Mouse (Mus musculus): ENCODE data around the gene Gm20388.
A peak's percentile ranks its signal among the peaks of the same experiment; 100 is the strongest.

Gm20388 gene

DNA sequence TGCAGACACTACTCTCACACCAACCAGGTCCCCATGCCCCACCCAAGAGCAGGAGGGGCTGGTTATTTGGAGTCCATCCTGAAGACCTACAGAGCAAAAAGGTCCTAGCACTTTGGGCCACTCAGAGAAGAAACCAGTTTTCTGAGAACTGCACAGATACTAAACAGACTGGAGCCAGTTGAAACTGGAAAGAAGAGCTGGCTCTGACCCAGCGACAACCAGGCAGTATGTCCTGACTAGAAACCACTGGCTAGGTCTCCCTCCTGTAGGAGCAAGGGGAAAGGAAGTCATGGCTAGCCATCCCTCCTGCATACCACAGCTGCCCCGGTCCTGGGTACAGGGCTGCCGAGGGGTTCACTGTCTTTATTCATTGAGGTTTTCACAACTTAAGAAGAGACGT lies 3855.9 kb downstream of the Gm20388 start:
- DNase-seq (ENCODE audit: low read depth), result peak; percentile 46

DNA sequence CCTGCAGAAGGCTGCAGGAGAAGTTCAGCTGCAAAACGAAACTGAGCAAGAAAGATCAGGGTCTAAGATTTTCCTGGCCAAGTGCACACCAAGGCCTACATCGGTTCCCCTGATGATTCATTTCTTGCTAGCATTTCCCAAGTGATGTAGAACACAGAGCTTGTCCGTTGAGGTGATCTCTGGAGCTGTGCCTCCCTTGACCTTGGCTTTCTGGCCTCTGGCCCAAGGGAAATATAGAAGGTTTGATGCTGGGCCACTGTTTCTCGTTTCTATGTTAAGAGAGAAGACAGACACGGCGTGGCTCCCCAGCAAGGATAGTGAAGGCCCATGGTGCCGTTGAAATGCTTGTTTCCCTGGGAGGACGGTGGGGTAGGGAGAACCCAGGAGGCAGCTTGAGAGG lies 3857.2 kb downstream of the Gm20388 start:
- no peak for DNase-seq (ENCODE audit: low read depth)

- peak; percentile 90 for DNase-seq (ENCODE audit: low read depth)
These were observed 3858.1 kb downstream of the Gm20388 start for GRCm38 (mm10) chr8:123768492-123769356.

DNA sequence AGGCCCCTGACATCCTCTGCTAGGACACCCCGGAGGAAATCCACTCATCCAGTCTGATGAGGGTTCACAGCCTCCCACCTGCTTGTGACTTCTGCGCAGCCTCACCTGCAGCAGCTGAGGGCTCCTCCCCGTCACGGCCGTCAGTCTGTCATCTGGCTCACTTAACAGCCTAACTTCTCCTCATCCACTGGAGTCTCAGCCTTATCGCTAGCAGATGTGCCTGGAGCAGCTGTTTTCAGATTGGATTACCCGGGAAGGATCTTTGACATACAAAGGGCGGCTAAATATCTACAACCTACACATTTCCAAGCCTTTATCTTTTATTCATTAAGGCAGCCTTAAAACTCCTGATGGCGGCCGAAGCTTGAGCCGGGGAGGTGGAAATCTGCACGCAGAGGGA lies 3862.8 kb downstream of the Gm20388 start:
- no peak for DNase-seq (ENCODE audit: low read depth)

DNA sequence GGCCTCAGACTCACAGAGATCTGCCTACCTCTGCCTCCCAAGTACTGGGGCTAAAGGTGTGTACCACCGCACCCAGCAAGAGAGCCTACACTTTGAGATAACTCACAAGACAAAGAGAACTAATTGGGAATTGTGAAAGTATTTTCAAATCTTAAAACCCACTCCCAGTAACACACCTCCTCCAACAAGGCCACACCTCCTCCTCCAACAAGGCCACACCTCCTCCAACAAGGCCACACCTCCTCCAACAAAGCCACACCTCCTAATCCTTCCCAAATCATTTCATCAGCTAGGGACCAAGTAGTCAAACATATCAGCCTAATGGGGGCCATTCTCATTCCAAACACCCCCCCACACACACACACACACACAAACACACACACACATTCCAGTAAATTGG lies 3863.8 kb downstream of the Gm20388 start:
- no peak for DNase-seq (ENCODE audit: low read depth)

GRCm38 (mm10) chr8:123777319-123777718 lies 3866.7 kb downstream of the Gm20388 start:
- peak; percentile 44 for DNase-seq (ENCODE audit: low read depth)

DNA sequence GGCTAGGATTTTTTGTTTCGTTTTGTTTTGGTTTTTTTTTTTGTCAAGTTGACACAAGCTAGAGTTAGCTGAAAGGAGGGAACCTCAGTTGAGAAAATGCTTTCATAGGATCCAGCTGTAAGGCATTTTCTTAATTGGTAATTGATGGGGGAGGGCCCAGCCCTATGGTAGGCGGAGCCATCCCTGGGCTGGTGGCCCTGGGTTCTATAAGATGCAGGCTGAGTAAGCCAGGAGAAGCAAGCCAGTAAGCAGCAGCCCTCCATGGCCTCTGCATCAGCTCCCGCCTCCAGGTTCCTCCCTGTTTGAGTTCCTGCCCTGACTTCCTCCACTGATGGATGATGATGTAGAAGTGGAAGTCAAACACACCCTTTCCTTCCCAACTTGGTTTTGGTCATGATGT lies 3869.8 kb downstream of the Gm20388 start:
- DNase-seq (ENCODE audit: low read depth), result no peak

- no peak for DNase-seq (ENCODE audit: low read depth)
These were observed 3870.6 kb downstream of the Gm20388 start for GRCm38 (mm10) chr8:123781256-123781655.

GRCm38 (mm10) chr8:123783525-123784249 lies 3873.0 kb downstream of the Gm20388 start:
- peak; percentile 94 for DNase-seq (ENCODE audit: low read depth)

- no peak for DNase-seq (ENCODE audit: low read depth)
These were observed 3875.5 kb downstream of the Gm20388 start for GRCm38 (mm10) chr8:123786166-123786565.

GRCm38 (mm10) chr8:123786644-123787043 lies 3876.0 kb downstream of the Gm20388 start:
- no peak for DNase-seq (ENCODE audit: low read depth)

GRCm38 (mm10) chr8:123787254-123787897 lies 3876.7 kb downstream of the Gm20388 start:
- no peak for DNase-seq (ENCODE audit: low read depth)

GRCm38 (mm10) chr8:123788416-123789170 lies 3878.0 kb downstream of the Gm20388 start:
- no peak for DNase-seq (ENCODE audit: low read depth)

DNA sequence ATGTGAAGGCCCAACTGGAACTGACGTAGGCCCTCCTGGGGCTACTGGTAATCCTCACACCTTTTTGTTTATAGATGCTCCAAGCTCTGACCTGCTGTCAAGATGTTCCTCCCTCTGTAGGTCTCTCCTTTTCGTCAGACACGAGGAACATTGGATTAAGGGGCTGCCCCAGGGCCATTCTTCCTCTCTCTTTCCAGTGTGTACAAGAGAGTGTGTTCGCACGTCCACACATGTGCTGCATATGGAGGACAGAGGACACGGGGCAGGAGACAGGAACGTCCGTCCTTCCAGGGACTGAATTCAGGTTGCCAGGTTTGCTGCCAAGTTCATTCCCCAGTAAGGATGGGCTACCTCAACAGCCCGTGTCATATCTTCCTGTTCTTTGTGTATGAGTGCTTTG lies 3878.8 kb downstream of the Gm20388 start:
- DNase-seq (ENCODE audit: low read depth), result no peak

DNA sequence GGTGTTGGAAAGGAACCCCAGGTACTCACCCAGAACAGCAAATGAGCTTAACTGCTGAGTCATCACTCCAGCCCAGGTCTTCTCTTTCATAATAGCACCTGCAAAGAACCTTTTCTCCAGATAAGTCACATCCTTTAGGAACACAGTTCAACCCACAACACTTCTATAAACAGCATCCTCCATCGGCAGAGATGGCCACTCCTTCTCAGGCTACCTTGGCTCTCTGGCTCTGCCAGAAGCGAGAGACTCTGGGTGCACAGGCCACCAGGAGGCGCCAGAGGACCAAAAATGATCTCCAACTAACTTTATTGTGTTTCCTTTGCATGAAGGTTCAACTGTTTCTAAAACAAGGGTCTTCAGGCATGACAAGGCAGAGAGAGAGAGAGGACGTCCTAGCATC lies 3879.3 kb downstream of the Gm20388 start:
- DNase-seq (ENCODE audit: low read depth), result peak; percentile 93

GRCm38 (mm10) chr8:123791101-123791844 lies 3880.6 kb downstream of the Gm20388 start:
- DNase-seq (ENCODE audit: low read depth), result no peak

- DNase-seq (ENCODE audit: low read depth), result no peak
These were observed 3881.2 kb downstream of the Gm20388 start for GRCm38 (mm10) chr8:123791845-123792225.

GRCm38 (mm10) chr8:123793900-123794299 lies 3883.3 kb downstream of the Gm20388 start:
- no peak for DNase-seq (ENCODE audit: low read depth)

- no peak for DNase-seq (ENCODE audit: low read depth)
These were observed 3884.1 kb downstream of the Gm20388 start for GRCm38 (mm10) chr8:123794766-123795165.

- no peak for DNase-seq (ENCODE audit: low read depth)
These were observed 3886.1 kb downstream of the Gm20388 start for GRCm38 (mm10) chr8:123796758-123797157.

DNA sequence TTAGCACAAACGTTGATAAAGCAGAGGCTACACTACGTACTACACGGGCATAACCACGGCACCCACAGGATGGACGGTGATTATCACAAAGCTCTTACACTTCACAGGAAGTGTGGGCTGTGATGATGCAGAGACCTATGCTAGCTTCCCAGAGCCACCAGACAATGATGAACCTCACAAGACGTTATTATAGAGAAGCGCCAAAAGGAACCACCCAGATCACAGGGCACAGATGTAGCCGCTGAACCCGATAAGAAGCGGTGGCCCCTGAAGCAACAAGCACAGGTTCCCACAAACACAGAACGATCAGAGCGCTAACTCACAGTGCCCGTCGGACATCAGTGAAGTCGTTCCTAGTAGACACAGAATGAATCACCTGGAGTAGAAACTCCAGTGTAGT lies 3887.3 kb downstream of the Gm20388 start:
- DNase-seq (ENCODE audit: low read depth), result no peak

All from NIH3T3 (cell line).